Mouse (Mus musculus): ENCODE measurements around the gene Fbxo34.

GRCm38 (mm10) chr14:47418666-47418991 lies 31.6 kb upstream of the Fbxo34 start:
- no peak for TF ChIP-seq GATA1 (IDR thresholded peaks at IDR 0.05; ENCODE audit: low read length)
- no peak for TF ChIP-seq TAL1 (IDR thresholded peaks at IDR 0.05; ENCODE audit: low read length)

All from erythroblast, embryonic 14.5 days (primary cell).